Mouse (Mus musculus) neutrophil, adult 5-6 weeks (primary cell): ENCODE measurements around the gene 1190007I07Rik. TPM values are rescaled to one million over a fixed set of nuclear protein-coding genes. Genes with fewer than 3 reads are reported as not detected.

ENCODE experiments used
- ATAC-seq: fragments of 151-379, 151-347 bp; 2 replicates; pipeline ENCODE4 v1.8.0; 2017; ENCODE audit warnings: mild to moderate bottlenecking, moderate TSS enrichment; ENCODE audit not compliant: insufficient number of reproducible peaks, poor library complexity, low FRiP score, severe bottlenecking; ENCODE audit errors: extremely low read depth
- total RNA-seq: library from RNA; stranded (forward); fragments of 200-1000 nt; gene quantifications from 2 replicates; pipeline ENCODE4 v1.2.3, GENCODE M21; 2017

The 1190007I07Rik gene
- total RNA-seq: 12.8 and 26.3 TPM in 2 replicates

GRCm38 (mm10) chr10:82622671-82623552, at the start of gene 1190007I07Rik:
TSS of gene 1190007I07Rik (minus strand) at chr10:82623228.
- peak; percentile 85 for ATAC-seq

GRCm38 (mm10) chr10:82670205-82670604, 47.2 kb upstream of the 1190007I07Rik start:
- peak; percentile 43; the same call in 1 of the 2 replicates for ATAC-seq

GRCm38 (mm10) chr10:82666436-82667234, 43.6 kb upstream of the 1190007I07Rik start:
- peak; percentile 87 for ATAC-seq

GRCm38 (mm10) chr10:82665951-82666350, 42.9 kb upstream of the 1190007I07Rik start:
- ATAC-seq: no peak

- no peak for ATAC-seq
These were observed 40.3 kb upstream of the 1190007I07Rik start for GRCm38 (mm10) chr10:82663289-82663688.

- ATAC-seq: peak; percentile 21; the same call in 1 of the 2 replicates
These were observed 39.4 kb upstream of the 1190007I07Rik start for GRCm38 (mm10) chr10:82662267-82662990.

- ATAC-seq: no peak
These were observed 38.8 kb upstream of the 1190007I07Rik start for GRCm38 (mm10) chr10:82661820-82662219.

GRCm38 (mm10) chr10:82654581-82654980, 31.6 kb upstream of the 1190007I07Rik start:
- ATAC-seq: no peak

- no peak for ATAC-seq
These were observed 29.6 kb upstream of the 1190007I07Rik start for GRCm38 (mm10) chr10:82652625-82653024.

- no peak for ATAC-seq
These were observed 28.2 kb upstream of the 1190007I07Rik start for GRCm38 (mm10) chr10:82651221-82651620.

GRCm38 (mm10) chr10:82647205-82647811, 24.3 kb upstream of the 1190007I07Rik start:
- peak; percentile 77 for ATAC-seq

GRCm38 (mm10) chr10:82646083-82646482, 23.1 kb upstream of the 1190007I07Rik start:
- ATAC-seq: no peak

GRCm38 (mm10) chr10:82641481-82641880, 18.5 kb upstream of the 1190007I07Rik start:
- no peak for ATAC-seq

GRCm38 (mm10) chr10:82639032-82639698, 16.1 kb upstream of the 1190007I07Rik start:
- ATAC-seq: no peak

- no peak for ATAC-seq
These were observed 13.3 kb upstream of the 1190007I07Rik start for GRCm38 (mm10) chr10:82636321-82636720.

GRCm38 (mm10) chr10:82634348-82634747, 11.3 kb upstream of the 1190007I07Rik start:
- ATAC-seq: no peak

GRCm38 (mm10) chr10:82632496-82633280, 9.7 kb upstream of the 1190007I07Rik start:
- ATAC-seq: no peak
